Mouse (Mus musculus): ENCODE data around the gene D930020B18Rik.

DNA sequence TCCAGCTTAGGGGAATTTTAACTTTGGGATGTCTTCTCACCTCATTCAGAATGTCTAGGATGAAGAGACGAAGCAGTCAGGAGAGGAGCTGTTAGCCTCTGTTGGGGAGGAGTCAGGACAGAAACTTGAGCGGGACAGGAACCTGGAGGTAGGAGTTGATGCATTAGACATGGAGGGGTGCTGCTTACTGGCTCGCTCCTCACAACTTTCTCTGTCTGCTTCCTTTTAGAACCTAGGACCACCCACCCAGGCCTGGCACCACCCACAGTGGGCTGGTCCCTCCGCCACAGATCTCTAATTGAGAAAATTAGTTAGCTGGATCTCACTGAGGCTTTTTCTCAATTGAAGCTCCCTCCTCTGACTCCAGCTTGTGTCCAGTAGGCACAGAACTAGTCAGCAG is 85.1 kb downstream of the D930020B18Rik start:
- no peak for TF ChIP-seq CTCF (IDR thresholded peaks at IDR 0.05; ENCODE audit: control insufficient read depth, insufficient read depth, insufficient replicate concordance, low read depth, low read length)
- TF ChIP-seq POLR2A (IDR thresholded peaks at IDR 0.05; ENCODE audit: control insufficient read depth, low read depth, low read length), result no peak
